Mouse (Mus musculus) MEL (cell line): ENCODE results near the gene Nenf. TPM values are rescaled to one million over a fixed set of nuclear protein-coding genes. Genes with fewer than 3 reads are reported as not detected.

Source experiments
- DNase-seq: peaks from one replicate; pipeline ENCODE4 v3.0.0; 2011; ENCODE audit warnings: low read depth, low spot score
- H3K27ac ChIP-seq: 2 replicates; pipeline ENCODE4 v1.5.1; 2012; ENCODE audit warnings: low read depth, mild to moderate bottlenecking, control low read depth, low read length, moderate library complexity; ENCODE audit not compliant: control insufficient read depth
- H3K27me3 ChIP-seq, 2 experiments: fragments of 150-350 bp in 1 of 2; sonication (generic) in 1 of 2; 2 replicates each; pipeline ENCODE4 v1.6.1; 2012; ENCODE audit warnings: low read length in 2 of 2, mild to moderate bottlenecking in 2 of 2, improper control_type of control experiment in 1 of 2, moderate library complexity in 1 of 2; ENCODE audit not compliant: insufficient read depth in 2 of 2, control insufficient read depth in 1 of 2
- H3K36me3 ChIP-seq, 2 experiments: 2 replicates each; pipeline ENCODE4 v1.6.1; 2012 to 2014; ENCODE audit warnings: low read length in 2 of 2, improper control_type of control experiment in 1 of 2, inconsistent platforms in 1 of 2, mild to moderate bottlenecking in 1 of 2; ENCODE audit not compliant: insufficient read depth in 2 of 2, control insufficient read depth in 1 of 2
- H3K4me1 ChIP-seq, 2 experiments: fragments of 150-350 bp in 1 of 2; sonication (generic) in 1 of 2; 2 replicates each; pipeline ENCODE4 v1.6.1; 2012; ENCODE audit warnings: low read length in 2 of 2, improper control_type of control experiment in 1 of 2, mild to moderate bottlenecking in 1 of 2; ENCODE audit not compliant: insufficient read depth in 2 of 2, control insufficient read depth in 1 of 2
- H3K4me3 ChIP-seq, 2 experiments: fragments of 150-350 bp in 1 of 2; sonication (generic) in 1 of 2; 2 replicates each; pipeline ENCODE4 v1.5.1; 2012; ENCODE audit warnings: low read depth in 2 of 2, low read length in 2 of 2, mild to moderate bottlenecking in 2 of 2, moderate library complexity in 2 of 2, control low read depth in 1 of 2, improper control_type of control experiment in 1 of 2; ENCODE audit not compliant: control insufficient read depth in 1 of 2, insufficient read depth in 1 of 2
- H3K79me2 ChIP-seq: 2 replicates; pipeline ENCODE4 v1.6.1; 2012; ENCODE audit warnings: mild to moderate bottlenecking, low read length, moderate library complexity; ENCODE audit not compliant: control insufficient read depth, poor library complexity, insufficient read depth
- H3K9ac ChIP-seq: 2 replicates; pipeline ENCODE4 v1.6.1; 2012; ENCODE audit warnings: low read depth, mild to moderate bottlenecking, control low read depth, low read length, moderate library complexity; ENCODE audit not compliant: control insufficient read depth, poor library complexity, severe bottlenecking
- H3K9me3 ChIP-seq: fragments of 150-350 bp; sonication (generic); replicated peaks from 2 replicates; pipeline ENCODE4 v1.6.1; 2012; ENCODE audit warnings: mild to moderate bottlenecking, low read length, improper control_type of control experiment, moderate library complexity; ENCODE audit not compliant: insufficient read depth
- CHD1 ChIP-seq: IDR thresholded peaks from 2 replicates; pipeline ENCODE4 v1.6.1; 2012; ENCODE audit warnings: low read depth, mild to moderate bottlenecking, inconsistent platforms, low read length, improper control_type of control experiment
- CHD2 ChIP-seq: IDR thresholded peaks from 2 replicates; pipeline ENCODE4 v1.6.1; 2011; ENCODE audit warnings: low read length, improper control_type of control experiment
- E2F4 ChIP-seq: IDR thresholded peaks from 2 replicates; pipeline ENCODE4 v1.6.1; 2011; ENCODE audit warnings: low read depth, low read length, improper control_type of control experiment, borderline replicate concordance
- ELF1 ChIP-seq: IDR thresholded peaks from 2 replicates; pipeline ENCODE4 v1.6.1; 2014; ENCODE audit warnings: low read depth, mild to moderate bottlenecking, inconsistent platforms, low read length, improper control_type of control experiment, moderate library complexity
- EP300 ChIP-seq, 2 experiments: IDR thresholded peaks; 2 replicates each; pipeline ENCODE4 v1.6.1; 2011; ENCODE audit warnings: improper control_type of control experiment in 2 of 2, low read length in 2 of 2, low read depth in 1 of 2, mild to moderate bottlenecking in 1 of 2
- ETS1 ChIP-seq: IDR thresholded peaks from 2 replicates; pipeline ENCODE4 v1.6.1; 2012; ENCODE audit warnings: low read depth, mild to moderate bottlenecking, inconsistent platforms, low read length, improper control_type of control experiment, moderate library complexity
- GABPA ChIP-seq: IDR thresholded peaks from 2 replicates; pipeline ENCODE4 v1.6.1; 2012; ENCODE audit warnings: low read depth, mild to moderate bottlenecking, inconsistent platforms, low read length, improper control_type of control experiment, moderate library complexity
- GATA1 ChIP-seq: IDR thresholded peaks from 2 replicates; pipeline ENCODE4 v1.6.1; 2011; ENCODE audit warnings: low read depth, low read length, improper control_type of control experiment
- HCFC1 ChIP-seq: IDR thresholded peaks from 2 replicates; pipeline ENCODE4 v1.6.1; 2012; ENCODE audit warnings: low read depth, mild to moderate bottlenecking, inconsistent platforms, low read length, improper control_type of control experiment, moderate library complexity
- KAT2A ChIP-seq: conservative IDR thresholded peaks from 2 replicates; pipeline ENCODE4 v1.6.1; 2012; ENCODE audit warnings: low read depth, low read length, improper control_type of control experiment, inconsistent platforms
- MAFK ChIP-seq: IDR thresholded peaks from 2 replicates; pipeline ENCODE4 v1.6.1; 2011; ENCODE audit warnings: low read depth, mild to moderate bottlenecking, low read length, improper control_type of control experiment, borderline replicate concordance
- MAX ChIP-seq: IDR thresholded peaks from 2 replicates; pipeline ENCODE4 v1.6.1; 2011; ENCODE audit warnings: low read length, improper control_type of control experiment
- MAZ ChIP-seq: IDR thresholded peaks from 2 replicates; pipeline ENCODE4 v1.6.1; 2012; ENCODE audit warnings: low read depth, mild to moderate bottlenecking, inconsistent platforms, low read length, improper control_type of control experiment
- MEF2A ChIP-seq: IDR thresholded peaks from 2 replicates; pipeline ENCODE4 v1.6.1; 2014; ENCODE audit warnings: low read depth, mild to moderate bottlenecking, inconsistent platforms, low read length, improper control_type of control experiment; ENCODE audit not compliant: poor library complexity, insufficient replicate concordance, severe bottlenecking; ENCODE audit errors: extremely low read depth
- MXI1 ChIP-seq: IDR thresholded peaks from 2 replicates; pipeline ENCODE4 v1.6.1; 2011; ENCODE audit warnings: mild to moderate bottlenecking, low read depth, low read length, improper control_type of control experiment
- MYB ChIP-seq: IDR thresholded peaks from 2 replicates; pipeline ENCODE4 v1.6.1; 2011; ENCODE audit warnings: mild to moderate bottlenecking, low read depth, low read length, improper control_type of control experiment
- MYC ChIP-seq: IDR thresholded peaks from 2 replicates; pipeline ENCODE4 v1.6.1; 2011; ENCODE audit warnings: low read depth, mild to moderate bottlenecking, low read length, improper control_type of control experiment, moderate library complexity
- NELFE ChIP-seq: IDR thresholded peaks from 2 replicates; pipeline ENCODE4 v1.6.1; 2011; ENCODE audit warnings: low read depth, low read length, improper control_type of control experiment
- NRF1 ChIP-seq: IDR thresholded peaks from 2 replicates; pipeline ENCODE4 v1.6.1; 2014; ENCODE audit warnings: low read depth, mild to moderate bottlenecking, inconsistent platforms, low read length, improper control_type of control experiment, moderate library complexity; ENCODE audit not compliant: poor library complexity, insufficient read depth, severe bottlenecking
- POLR2A ChIP-seq, 2 experiments: IDR thresholded peaks; 2 replicates each; pipeline ENCODE4 v1.6.1; 2011 to 2012; ENCODE audit warnings: low read length in 2 of 2, mild to moderate bottlenecking in 2 of 2, control low read depth in 1 of 2, improper control_type of control experiment in 1 of 2, low read depth in 1 of 2, moderate library complexity in 1 of 2; ENCODE audit not compliant: control insufficient read depth in 1 of 2, insufficient read depth in 1 of 2, poor library complexity in 1 of 2
- POLR2AphosphoS2 ChIP-seq: IDR thresholded peaks from 2 replicates; pipeline ENCODE4 v1.6.1; 2011; ENCODE audit warnings: low read length, improper control_type of control experiment
- POLR2AphosphoS5 ChIP-seq: IDR thresholded peaks from 2 replicates; pipeline ENCODE4 v1.6.1; 2012; ENCODE audit warnings: low read depth, borderline replicate concordance, mild to moderate bottlenecking, inconsistent platforms, low read length, moderate library complexity, mixed read lengths
- RAD21 ChIP-seq: IDR thresholded peaks from 2 replicates; pipeline ENCODE4 v1.6.1; 2011; ENCODE audit warnings: mild to moderate bottlenecking, low read depth, low read length, improper control_type of control experiment
- RCOR1 ChIP-seq: IDR thresholded peaks from 2 replicates; pipeline ENCODE4 v1.6.1; 2012; ENCODE audit warnings: low read depth, mild to moderate bottlenecking, inconsistent platforms, low read length, improper control_type of control experiment
- SIN3A ChIP-seq: IDR thresholded peaks from 2 replicates; pipeline ENCODE4 v1.6.1; 2012; ENCODE audit warnings: low read length, improper control_type of control experiment, inconsistent platforms
- TBP ChIP-seq: IDR thresholded peaks from 2 replicates; pipeline ENCODE4 v1.8.0; 2011; ENCODE audit warnings: low read depth, low read length, improper control_type of control experiment
- TCF12 ChIP-seq: IDR thresholded peaks from 2 replicates; pipeline ENCODE4 v1.6.1; 2014; ENCODE audit warnings: low read depth, mild to moderate bottlenecking, inconsistent platforms, low read length, improper control_type of control experiment, moderate library complexity
- UBTF ChIP-seq: IDR thresholded peaks from 2 replicates; pipeline ENCODE4 v1.6.1; 2012; ENCODE audit warnings: low read depth, mild to moderate bottlenecking, inconsistent platforms, low read length, improper control_type of control experiment, moderate library complexity, borderline replicate concordance; ENCODE audit not compliant: insufficient read depth
- USF1 ChIP-seq: IDR thresholded peaks from 2 replicates; pipeline ENCODE4 v1.6.1; 2014; ENCODE audit warnings: low read depth, mild to moderate bottlenecking, inconsistent platforms, low read length, improper control_type of control experiment, moderate library complexity
- ZC3H11A ChIP-seq: IDR thresholded peaks from 2 replicates; pipeline ENCODE4 v1.6.1; 2012; ENCODE audit warnings: low read depth, mild to moderate bottlenecking, inconsistent platforms, low read length, improper control_type of control experiment
- ZMIZ1 ChIP-seq: IDR thresholded peaks from 2 replicates; pipeline ENCODE4 v1.6.1; 2012; ENCODE audit warnings: low read depth, mild to moderate bottlenecking, inconsistent platforms, low read length, improper control_type of control experiment, moderate library complexity
- ZNF384 ChIP-seq: IDR thresholded peaks from 2 replicates; pipeline ENCODE4 v1.6.1; 2012; ENCODE audit warnings: low read depth, mild to moderate bottlenecking, inconsistent platforms, low read length, improper control_type of control experiment
- polyA plus RNA-seq, 2 experiments: library from polyadenylated mRNA; stranded (reverse) in 1 of 2; unstranded in 1 of 2; fragments of >175 nt in 1 of 2; fragments of >200 nt in 1 of 2; gene quantifications; 2 replicates each; pipeline versions ENCODE4 v1.2.1 to v1.2.4; 2012; ENCODE audit warnings: low replicate concordance in 2 of 2, low read depth in 1 of 2; ENCODE audit not compliant: insufficient read length in 2 of 2, insufficient read depth in 1 of 2, missing spikeins in 1 of 2
- total RNA-seq: library from RNA; depleted of rRNA; stranded (reverse); fragments of 300-350 nt; gene quantifications from 2 replicates; pipeline ENCODE4 v1.2.3, GENCODE M21; 2012

Gene Nenf
- total and polyA plus RNA-seq, 3 experiments = 49.4 to 53.2 TPM; not detected in 1

- H3K27ac ChIP-seq = peak within 1 kb of the TSS; percentile 41
- TF ChIP-seq ZMIZ1 = peak; percentile 97
- TF ChIP-seq MAZ = peak; percentile 76; the same call in 1 of the 2 replicates
- peak; percentile 98 for TF ChIP-seq NELFE
- no peak for TF ChIP-seq UBTF
- TF ChIP-seq RAD21 = no peak
- TF ChIP-seq USF1 = 0 out of 2 replicates have a peak, but pooled peaks have one; percentile 42
- peak; percentile 89 for TF ChIP-seq TBP
- TF ChIP-seq NRF1 = peak; percentile 100
- TF ChIP-seq MAFK = no peak
- TF ChIP-seq EP300 (IDR thresholded peaks at IDR 0.05; ENCODE audit: low read depth in 1 of 2, low read length in 2 of 2) = peak in 1 of 2 experiments; percentile 27; a peak in 1 of 4 replicates
- no peak for TF ChIP-seq GABPA
- TF ChIP-seq GATA1 = peak; percentile 31; the same call in 1 of the 2 replicates
- TF ChIP-seq MAX = peak; percentile 92
- TF ChIP-seq MEF2A = no peak
- 0 out of 2 replicates have a peak, but pooled peaks have one; percentile 80 for TF ChIP-seq E2F4
- TF ChIP-seq POLR2AphosphoS5 = no peak
- peak; percentile 99 for TF ChIP-seq HCFC1
- peak; percentile 90 for TF ChIP-seq SIN3A
- peak; percentile 95 to 98 for TF ChIP-seq POLR2A (IDR thresholded peaks at IDR 0.05; ENCODE audit: control insufficient read depth in 1 of 2, insufficient read depth in 1 of 2, low read depth in 1 of 2, low read length in 2 of 2, poor library complexity in 1 of 2)
- TF ChIP-seq TCF12 = peak; percentile 75
- TF ChIP-seq ELF1 = peak; percentile 85
- peak; percentile 81 for TF ChIP-seq ETS1
- TF ChIP-seq KAT2A = peak; percentile 94
- no peak for TF ChIP-seq CHD1
- TF ChIP-seq CHD2 = 0 out of 2 replicates have a peak, but pooled peaks have one; percentile 18
- TF ChIP-seq RCOR1 = no peak
- TF ChIP-seq MXI1 = peak; percentile 78; the same call in 1 of the 2 replicates
- TF ChIP-seq MYC = peak; percentile 90
- TF ChIP-seq POLR2AphosphoS2 = peak; percentile 90
- no peak for TF ChIP-seq MYB
- TF ChIP-seq ZNF384 = peak; percentile 41; the same call in 1 of the 2 replicates
- TF ChIP-seq ZC3H11A = no peak
- H3K4me1 ChIP-seq = peaks cover 13 to 31% of the 10 kb centered on the region in 2 experiments
Measured at GRCm38 (mm10) chr1:191325726-191326232, 7.8 kb upstream of the Nenf start, which contains the start of gene Tmem206. Gene Tmem206 (plus strand): TSS chr1:191325912.

More at GRCm38 (mm10) chr1:191325726-191326232, 7.8 kb upstream of the Nenf start, which contains the start of gene Tmem206:
- Histone ChIP-seq H3K36me3 (peaks cover 0 to 23% of the 10 kb centered on the region in 2 experiments; a peak in 3 of 4 replicates), H3K9me3 (no peaks in the 10 kb centered on the region), H3K9ac (peak within 1 kb of the TSS; percentile 75), H3K4me3 (peak within 1 kb of the TSS; percentile 70 to 81), H3K27me3 (no peaks in the 10 kb centered on the region), H3K79me2 (peaks cover 18% of the 10 kb centered on the region)
- DNase-seq = peak; percentile 99
